In the genomic region with DNA sequence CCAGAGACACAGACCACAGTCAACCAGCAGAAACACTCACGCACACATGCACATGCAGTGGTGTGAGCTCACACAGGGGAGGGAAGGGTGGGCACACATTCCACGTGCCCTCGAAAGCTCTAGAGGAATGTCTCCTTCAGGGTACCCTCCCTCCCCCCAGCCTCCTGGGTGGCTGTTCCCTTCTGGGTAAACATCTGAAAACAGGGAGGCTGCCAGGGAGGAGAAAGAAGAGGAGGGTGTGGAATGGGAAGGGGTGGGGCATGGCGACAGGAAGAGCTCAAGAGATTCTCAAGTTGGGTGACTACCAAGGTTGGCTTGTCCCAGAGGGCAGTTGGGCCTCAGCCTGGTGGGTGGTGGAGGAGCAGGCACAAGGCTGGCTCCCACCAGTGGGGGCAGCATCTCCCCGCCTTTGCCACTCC, we compare ENCODE assay signal across 10 mouse cellular contexts.
DNase-seq lines count a peak whose midpoint lies in the region; ATAC-seq and TF ChIP-seq lines count a peak whose summit lies in the region.
"Had no signal": no experiment of that assay in that cellular context is flagged by ENCODE, and none has a peak within 500 bp of the region (broad histone marks: within the 10 kb centered on the region; RNA-seq: fewer than 3 reads in every experiment).

No protein-coding gene starts in this region.

- ATAC-seq in forebrain, embryonic 12.5 days (ENCODE audit: low FRiP score), result 0 out of 2 replicates have a peak, but pooled peaks have one; percentile 46
- no peak for ATAC-seq in forebrain, embryonic 16.5 days
- ATAC-seq in kidney, postnatal 0 days (replicated peaks; ENCODE audit: low FRiP score, low read depth), result 0 out of 2 replicates have a peak, but pooled peaks have one; percentile 43
- ATAC-seq in heart, embryonic 12.5 days (ENCODE audit: insufficient number of reproducible peaks, low FRiP score), result no peak
- peak; percentile 88 for ATAC-seq in lung, postnatal 0 days

- no peaks in the 10 kb centered on the region for H3K9me3 ChIP-seq in forebrain, embryonic 12.5 days
- H3K9me3 ChIP-seq in forebrain, embryonic 16.5 days (ENCODE audit: control insufficient read depth, low read length), result no peaks in the 10 kb centered on the region
- no peaks in the 10 kb centered on the region for H3K9me3 ChIP-seq in kidney, postnatal 0 days (replicated peaks; ENCODE audit: low read length)
- 0 out of 2 replicates have a peak, but pooled peaks cover 3% of the 10 kb centered on the region for H3K9me3 ChIP-seq in heart, embryonic 12.5 days (replicated peaks)
- H3K9me3 ChIP-seq in lung, postnatal 0 days (ENCODE audit: low read length), result no peaks in the 10 kb centered on the region

- no peak overlapping the region for H3K27ac ChIP-seq in forebrain, embryonic 12.5 days
- H3K27ac ChIP-seq in forebrain, embryonic 16.5 days (ENCODE audit: low read length), result no peak overlapping the region
- no peak overlapping the region for H3K27ac ChIP-seq in kidney, postnatal 0 days
- no peak overlapping the region for H3K27ac ChIP-seq in heart, embryonic 12.5 days (ENCODE audit: poor library complexity, severe bottlenecking)
- peak overlapping the region; percentile 72 for H3K27ac ChIP-seq in lung, postnatal 0 days (ENCODE audit: low read length)

- 0 out of 2 replicates have a peak, but pooled peaks have one; percentile 30 for TF ChIP-seq CTCF in kidney, postnatal 0 days (IDR thresholded peaks at IDR 0.05; ENCODE audit: low read depth)
- peak; percentile 54 for TF ChIP-seq CTCF in lung, postnatal 0 days (IDR thresholded peaks at IDR 0.05)

- DNase-seq in kidney, postnatal 0 days (ENCODE audit: low spot score), result no peak
- no peak for DNase-seq in kidney, adult 9 months
- peak; percentile 92 for DNase-seq in lung, postnatal 0 days (ENCODE audit: low spot score)
- no peak for DNase-seq in B cell, adult 2 months
- no peak for DNase-seq in layer of hippocampus, adult 18-20 months (ENCODE audit: low spot score in 2 of 2)
- DNase-seq: layer of hippocampus, adult 9-11 months had no signal

- peaks cover 6% of the 10 kb centered on the region for H3K4me1 ChIP-seq in forebrain, embryonic 12.5 days
- peaks cover 7% of the 10 kb centered on the region for H3K4me1 ChIP-seq in forebrain, embryonic 16.5 days (replicated peaks; ENCODE audit: control insufficient read depth, insufficient read depth, low read length)
- 0 out of 2 replicates have a peak, but pooled peaks cover 3% of the 10 kb centered on the region for H3K4me1 ChIP-seq in kidney, postnatal 0 days (replicated peaks; ENCODE audit: insufficient read depth, low read length)
- H3K4me1 ChIP-seq in heart, embryonic 12.5 days (replicated peaks), result peaks cover 17% of the 10 kb centered on the region
- H3K4me1 ChIP-seq in lung, postnatal 0 days (ENCODE audit: insufficient read depth, low read depth, low read length), result 0 out of 2 replicates have a peak, but pooled peaks cover 6% of the 10 kb centered on the region

- H3K27me3 ChIP-seq in forebrain, embryonic 12.5 days, result no peaks in the 10 kb centered on the region
- H3K27me3 ChIP-seq in forebrain, embryonic 16.5 days (replicated peaks; ENCODE audit: control insufficient read depth, insufficient read depth, low read length), result no peaks in the 10 kb centered on the region
- no peaks in the 10 kb centered on the region for H3K27me3 ChIP-seq in kidney, postnatal 0 days (ENCODE audit: insufficient read depth, low read length)
- H3K27me3 ChIP-seq in heart, embryonic 12.5 days (replicated peaks), result peaks cover 24% of the 10 kb centered on the region
- H3K27me3 ChIP-seq in lung, postnatal 0 days (replicated peaks; ENCODE audit: insufficient read depth, low read length), result no peaks in the 10 kb centered on the region

- TF ChIP-seq EP300 in lung, postnatal 0 days (IDR thresholded peaks at IDR 0.05), result peak; percentile 91

- 35% methylated on average over 5 of the region's 5 CpGs for WGBS in forebrain, embryonic 12.5 days
- WGBS in forebrain, embryonic 16.5 days, result 41% methylated on average over 5 of the region's 5 CpGs
- 43% methylated on average over 5 of the region's 5 CpGs for WGBS in kidney, postnatal 0 days
- 40% methylated on average over 5 of the region's 5 CpGs for WGBS in heart, embryonic 12.5 days
- 31% methylated on average over 5 of the region's 5 CpGs for WGBS in lung, postnatal 0 days

- H3K9ac ChIP-seq in forebrain, embryonic 12.5 days, result no peak overlapping the region
- no peak overlapping the region for H3K9ac ChIP-seq in forebrain, embryonic 16.5 days (replicated peaks; ENCODE audit: low read depth, low read length)
- H3K9ac ChIP-seq in kidney, postnatal 0 days (ENCODE audit: low read depth, low read length), result no peak overlapping the region
- no peak overlapping the region for H3K9ac ChIP-seq in heart, embryonic 12.5 days
- H3K9ac ChIP-seq in lung, postnatal 0 days (replicated peaks; ENCODE audit: low read depth), result no peak overlapping the region

- no peak overlapping the region for H3K4me3 ChIP-seq in forebrain, embryonic 12.5 days (replicated peaks)
- H3K4me3 ChIP-seq in forebrain, embryonic 16.5 days (replicated peaks; ENCODE audit: low read length), result no peak overlapping the region
- no peak overlapping the region for H3K4me3 ChIP-seq in kidney, postnatal 0 days (replicated peaks; ENCODE audit: low read depth, low read length)
- no peak overlapping the region for H3K4me3 ChIP-seq in heart, embryonic 12.5 days
- no peak overlapping the region for H3K4me3 ChIP-seq in lung, postnatal 0 days (ENCODE audit: low read depth, low read length)
- H3K4me3 ChIP-seq: erythroblast, embryonic 14.5 days had no signal

- no peaks in the 10 kb centered on the region for H3K36me3 ChIP-seq in forebrain, embryonic 12.5 days (replicated peaks)
- no peaks in the 10 kb centered on the region for H3K36me3 ChIP-seq in forebrain, embryonic 16.5 days (ENCODE audit: control insufficient read depth, insufficient read depth)
- H3K36me3 ChIP-seq in kidney, postnatal 0 days (ENCODE audit: insufficient read depth, low read length), result no peaks in the 10 kb centered on the region
- H3K36me3 ChIP-seq in heart, embryonic 12.5 days, result no peaks in the 10 kb centered on the region
- no peaks in the 10 kb centered on the region for H3K36me3 ChIP-seq in lung, postnatal 0 days (ENCODE audit: insufficient read depth, low read length)

- no peak overlapping the region for H3K4me2 ChIP-seq in forebrain, embryonic 12.5 days
- no peak overlapping the region for H3K4me2 ChIP-seq in forebrain, embryonic 16.5 days (ENCODE audit: low read length)
- H3K4me2 ChIP-seq in kidney, postnatal 0 days (ENCODE audit: low read length), result no peak overlapping the region
- peak overlapping the region; percentile 44 for H3K4me2 ChIP-seq in heart, embryonic 12.5 days
- no peak overlapping the region for H3K4me2 ChIP-seq in lung, postnatal 0 days (replicated peaks; ENCODE audit: low read depth, low read length)

Comparison
In these comparisons a context has a peak if more than half of its experiments do, and no peak if none do; other contexts are left out.
1. ATAC-seq: peak in forebrain, embryonic 12.5 days (single experiment), kidney, postnatal 0 days (single experiment) and lung, postnatal 0 days (single experiment); none in forebrain, embryonic 16.5 days (single experiment) and heart, embryonic 12.5 days (single experiment).